Mouse (Mus musculus) thymus, adult 2 months (tissue): ENCODE results near the gene Eps8. TPM values are rescaled to one million over a fixed set of nuclear protein-coding genes. Genes with fewer than 3 reads are reported as not detected.

Source experiments
- DNase-seq: peaks from one replicate; pipeline ENCODE4 v3.0.0; 2021
- H3K27ac ChIP-seq: fragments of 200-500 bp; 2 replicates; pipeline ENCODE4 v1.5.1; 2012; ENCODE audit warnings: low read length, control low read depth; ENCODE audit not compliant: control insufficient read depth, insufficient read depth
- H3K27me3 ChIP-seq: fragments of 200-500 bp; 2 replicates; pipeline ENCODE4 v1.6.1; 2012; ENCODE audit warnings: mild to moderate bottlenecking, low read length, moderate library complexity, mixed read lengths; ENCODE audit not compliant: control insufficient read depth, insufficient read depth
- H3K36me3 ChIP-seq: fragments of 200-500 bp; 2 replicates; pipeline ENCODE4 v1.6.1; 2012; ENCODE audit warnings: mild to moderate bottlenecking, low read length, moderate library complexity; ENCODE audit not compliant: control insufficient read depth, insufficient read depth
- H3K4me1 ChIP-seq: fragments of 200-500 bp; replicated peaks from 2 replicates; pipeline ENCODE4 v1.6.1; 2012; ENCODE audit warnings: low read length; ENCODE audit not compliant: control insufficient read depth, insufficient read depth
- H3K4me3 ChIP-seq: fragments of 200-500 bp; 2 replicates; pipeline ENCODE4 v1.5.1; 2012; ENCODE audit warnings: mild to moderate bottlenecking, low read length, control low read depth, moderate library complexity; ENCODE audit not compliant: control insufficient read depth, insufficient read depth
- CTCF ChIP-seq: fragments of 200-500 bp; IDR thresholded peaks from 2 replicates; pipeline ENCODE4 v1.5.1; 2012; ENCODE audit warnings: mild to moderate bottlenecking, control low read depth, low read length, moderate library complexity, borderline replicate concordance; ENCODE audit not compliant: control insufficient read depth, poor library complexity, insufficient read depth; ENCODE audit errors: extremely low read depth
- POLR2A ChIP-seq: fragments of 200-500 bp; IDR thresholded peaks from 2 replicates; pipeline ENCODE4 v1.6.1; 2012; ENCODE audit warnings: mild to moderate bottlenecking, low read length, control low read depth, moderate library complexity; ENCODE audit not compliant: control insufficient read depth, poor library complexity, insufficient read depth; ENCODE audit errors: extremely low read depth
- WGBS: fragments of 180-500 bp; shearing (Covaris S2); methylation state at CpG from one replicate; pipeline ENCODE4 v1.1.7; 2018; 5-methylcytosine and 5-hydroxymethylcytosine counted together
- polyA plus RNA-seq: library from polyadenylated mRNA; depleted of rRNA; stranded (reverse); fragments of >200 nt; gene quantifications from 2 replicates; pipeline ENCODE4 v1.2.3, GENCODE M21; 2012

Eps8 gene
- polyA plus RNA-seq, 1 experiment: 2.5 TPM

DNA sequence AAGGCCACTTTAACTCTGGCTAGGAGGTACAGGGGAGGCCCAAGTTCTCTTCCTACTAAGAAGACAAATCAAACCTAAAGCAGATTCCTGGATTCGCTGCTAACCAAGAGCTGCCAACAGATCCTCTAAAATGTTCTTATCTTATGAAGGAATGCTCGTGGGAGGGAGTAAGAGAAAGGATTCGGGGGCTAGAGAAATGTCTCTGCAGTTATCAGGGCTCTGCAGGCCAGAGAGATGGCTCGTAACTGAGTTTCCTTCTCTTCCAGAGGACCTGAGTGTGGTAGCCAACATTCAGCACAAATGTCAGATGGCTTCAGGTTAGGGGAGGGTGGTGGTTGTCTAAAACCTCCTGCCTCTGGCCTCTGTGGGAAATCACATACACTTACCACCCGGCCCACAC is 106.1 kb downstream of the Eps8 start:
- no peak overlapping the region for H3K27ac ChIP-seq
- no peak overlapping the region for H3K4me3 ChIP-seq
- WGBS: 90% methylated on average over 5 of the region's 5 CpGs
- no peaks in the 10 kb centered on the region for H3K27me3 ChIP-seq
- no peaks in the 10 kb centered on the region for H3K36me3 ChIP-seq
- TF ChIP-seq POLR2A: no peak
- no peak for TF ChIP-seq CTCF
- no peak for DNase-seq
- H3K4me1 ChIP-seq: no peaks in the 10 kb centered on the region

DNA sequence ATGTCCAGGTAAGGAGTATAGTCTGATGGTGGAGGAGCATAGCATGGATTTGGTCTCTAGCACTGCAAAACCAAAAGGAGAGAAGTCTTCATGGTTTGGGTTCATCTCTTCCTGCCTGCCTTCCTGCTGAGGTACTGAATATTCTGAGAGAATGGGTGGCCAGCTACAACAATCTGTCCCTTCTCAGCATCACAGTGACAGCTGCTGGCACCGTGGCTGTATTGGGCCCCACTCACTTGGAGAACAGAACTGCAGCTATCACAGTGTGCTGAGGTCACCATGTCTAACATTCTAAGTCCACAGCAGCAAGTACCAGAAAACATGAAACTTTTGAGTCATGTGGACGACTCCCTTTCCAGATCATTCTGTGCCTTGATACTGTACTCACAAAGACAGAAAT is 107.1 kb downstream of the Eps8 start:
- no peak overlapping the region for H3K27ac ChIP-seq
- TF ChIP-seq POLR2A (no peak), CTCF (no peak)

DNA sequence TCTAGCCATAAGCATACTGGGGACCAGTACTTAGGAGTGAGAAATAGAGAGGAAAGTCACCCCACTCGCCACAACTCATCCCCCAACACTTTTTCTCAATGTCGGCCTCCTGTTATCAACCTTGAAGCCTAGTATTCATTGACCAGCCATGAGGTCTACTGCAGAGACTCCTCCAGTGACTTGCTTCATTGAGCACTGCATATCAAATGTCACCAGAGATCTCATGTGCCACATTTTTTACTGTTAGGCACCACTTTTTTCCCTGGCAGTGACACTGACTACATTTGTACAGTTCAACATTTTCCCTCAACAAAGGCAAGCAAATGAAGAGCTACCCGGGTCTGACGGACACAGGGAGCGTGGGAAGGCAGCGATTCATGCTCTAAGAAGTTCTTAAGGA is 108.6 kb downstream of the Eps8 start:
- WGBS: 97% methylated on average over 6 of the region's 6 CpGs
- H3K4me1 ChIP-seq: peaks cover 12% of the 10 kb centered on the region
- H3K27me3 ChIP-seq: no peaks in the 10 kb centered on the region
- H3K36me3 ChIP-seq: no peaks in the 10 kb centered on the region
- H3K4me3 ChIP-seq: no peak overlapping the region
- H3K27ac ChIP-seq: no peak overlapping the region
- TF ChIP-seq POLR2A: no peak
- TF ChIP-seq CTCF: no peak
- DNase-seq: no peak

More for the DNA sequence above, 107.1 kb downstream of the Eps8 start:
- DNase-seq: no peak
- H3K4me1 ChIP-seq: no peaks in the 10 kb centered on the region
- H3K36me3 ChIP-seq: no peaks in the 10 kb centered on the region
- no peak overlapping the region for H3K4me3 ChIP-seq
- WGBS: 74% methylated on average over 2 of the region's 2 CpGs
- H3K27me3 ChIP-seq: no peaks in the 10 kb centered on the region

DNA sequence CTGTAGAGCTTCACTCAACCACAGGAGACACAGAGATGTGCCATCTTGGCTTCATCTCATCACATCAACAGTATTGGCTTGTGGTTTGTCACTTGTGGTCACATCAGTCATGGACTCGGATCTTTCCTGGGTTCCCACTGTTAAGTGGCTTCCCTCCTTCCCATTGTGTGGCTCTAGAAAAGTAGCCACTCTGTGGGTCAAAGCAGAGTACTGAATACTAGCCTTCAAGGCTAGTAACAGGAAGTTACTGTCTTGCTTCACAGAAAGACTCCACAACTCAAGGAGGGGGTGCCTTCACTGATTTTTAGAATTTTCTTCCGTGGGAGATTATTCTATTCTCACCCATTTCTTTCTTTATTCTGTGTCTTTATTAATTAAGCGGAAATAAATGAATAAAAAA is 109.3 kb downstream of the Eps8 start:
- Histone ChIP-seq H3K36me3 (no peaks in the 10 kb centered on the region), H3K4me3 (no peak overlapping the region), H3K4me1 (peaks cover 13% of the 10 kb centered on the region), H3K27me3 (no peaks in the 10 kb centered on the region), H3K27ac (no peak overlapping the region)
- 63% methylated on average over 3 of the region's 3 CpGs for WGBS
- TF ChIP-seq POLR2A (no peak), CTCF (no peak)
- DNase-seq: no peak

DNA sequence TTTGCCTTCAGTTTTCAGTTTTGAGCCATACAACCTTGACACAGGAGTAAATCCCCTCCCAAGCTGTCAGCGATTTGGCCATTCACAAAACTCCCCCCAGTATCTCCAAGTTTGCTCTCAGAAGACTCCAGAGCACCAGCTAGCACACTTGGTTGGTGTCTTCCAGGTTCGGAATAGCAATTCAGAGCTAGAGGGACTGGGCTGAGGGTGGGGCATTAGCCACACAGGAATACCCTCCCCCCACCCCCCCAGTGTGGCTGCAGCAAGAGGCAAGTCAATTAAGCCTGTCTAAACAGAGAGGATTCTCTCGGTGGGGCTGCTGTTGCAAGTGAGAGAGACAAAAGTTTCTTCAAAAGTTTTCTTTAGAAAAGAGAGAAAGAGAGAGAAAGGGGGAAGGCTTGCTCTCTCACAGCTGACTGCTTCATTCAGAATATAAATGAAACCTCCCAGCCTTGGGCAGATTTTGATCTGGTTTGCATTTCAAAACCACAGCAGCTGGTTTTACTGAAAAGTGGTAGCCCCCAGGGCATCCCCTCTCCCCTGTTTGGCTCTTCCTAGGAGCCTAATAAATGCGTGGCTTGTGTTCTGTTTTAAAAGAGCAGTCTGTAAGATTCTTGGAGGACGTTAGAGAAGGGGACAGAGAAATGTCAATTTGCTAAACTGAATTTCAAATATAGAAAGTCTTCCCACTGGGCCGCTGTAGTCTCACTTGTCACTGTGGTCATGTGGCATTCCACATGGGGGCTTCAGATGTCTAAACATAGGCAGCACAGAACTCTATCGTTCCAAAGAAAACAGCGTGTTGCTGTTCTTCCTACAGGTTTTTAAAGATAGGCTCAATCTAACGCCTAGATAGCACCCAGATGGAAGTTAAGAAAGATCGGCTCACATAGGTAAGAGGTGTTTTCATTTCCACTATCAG is 112.2 kb downstream of the Eps8 start:
- WGBS: 27% methylated on average over 10 of the region's 10 CpGs
- DNase-seq: no peak
- Histone ChIP-seq H3K27ac (no peak overlapping the region), H3K36me3 (no peaks in the 10 kb centered on the region), H3K4me1 (peaks cover 13% of the 10 kb centered on the region), H3K4me3 (no peak overlapping the region), H3K27me3 (no peaks in the 10 kb centered on the region)
- TF ChIP-seq CTCF: no peak
- TF ChIP-seq POLR2A: no peak

DNA sequence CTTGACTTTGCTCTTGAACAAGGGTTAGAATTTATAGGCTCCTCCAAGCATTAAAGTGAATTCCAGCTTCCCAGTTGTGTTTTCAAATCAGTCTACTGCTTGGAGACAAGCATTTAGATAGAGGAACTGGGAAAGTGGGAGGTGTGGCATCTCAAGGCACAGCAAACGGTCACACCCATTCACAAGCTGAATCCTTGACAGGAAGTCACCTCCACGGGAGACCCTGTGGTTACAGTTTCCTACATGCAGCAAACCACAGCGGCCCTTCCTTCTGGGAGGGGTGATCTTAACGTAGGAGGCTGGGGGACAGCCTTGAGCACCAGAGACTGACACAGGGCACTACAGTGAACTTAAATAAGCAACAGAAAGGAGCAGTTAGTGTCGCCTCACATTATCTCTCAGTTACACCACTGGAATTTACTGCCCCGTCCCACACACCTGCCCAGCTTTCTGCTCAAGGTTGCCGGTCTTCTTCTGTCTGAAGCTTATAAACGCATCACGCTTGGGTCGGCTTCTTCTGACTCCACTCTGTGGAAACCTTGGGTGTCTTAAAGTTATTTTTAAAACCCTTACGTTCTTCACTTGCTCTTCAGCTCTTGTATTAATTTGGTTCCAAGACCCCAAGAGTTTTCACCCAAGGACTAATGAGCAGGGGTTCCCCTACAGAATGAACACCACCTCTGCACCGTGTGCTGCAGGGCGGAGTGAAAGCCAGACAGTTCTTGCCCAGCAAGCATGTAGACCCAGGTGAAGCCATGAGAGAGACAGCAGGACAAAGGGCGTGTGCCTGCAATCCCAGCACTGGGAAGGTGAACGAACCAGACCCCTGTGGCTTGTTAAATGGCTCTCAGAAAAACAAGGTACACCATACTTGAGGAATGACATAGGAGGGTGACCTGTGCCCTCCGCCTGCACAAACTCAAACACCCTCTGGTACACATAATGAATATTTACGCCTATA is 113.2 kb downstream of the Eps8 start:
- 20% methylated on average over 17 of the region's 17 CpGs for WGBS
- Histone ChIP-seq H3K27me3 (no peaks in the 10 kb centered on the region), H3K36me3 (no peaks in the 10 kb centered on the region), H3K4me1 (peaks cover 13% of the 10 kb centered on the region), H3K27ac (no peak overlapping the region), H3K4me3 (peak overlapping the region; percentile 3; the same call in 1 of the 2 replicates)
- DNase-seq: peak; percentile 42
- TF ChIP-seq POLR2A: no peak
- TF ChIP-seq CTCF: no peak
